Mouse (Mus musculus) kidney, embryonic 14.5 days (tissue): ENCODE measurements around the gene Cacna1e. TPM values are rescaled to one million over a fixed set of nuclear protein-coding genes. Genes with fewer than 3 reads are reported as not detected.

Source experiments
- ATAC-seq: fragments of 200-750 bp; cut with Nextera tagmentation; 2 replicates; pipeline ENCODE4 v1.8.0; 2017; ENCODE audit warnings: moderate number of reproducible peaks, mild to moderate bottlenecking, moderate TSS enrichment, moderate library complexity; ENCODE audit not compliant: low FRiP score, low TSS enrichment
- H3K27ac ChIP-seq: fragments of 300-500 bp; sonication (generic); 2 replicates; pipeline ENCODE4 v1.5.1; 2014; ENCODE audit warnings: low read depth, mild to moderate bottlenecking, low read length, moderate library complexity, mixed read lengths
- H3K27me3 ChIP-seq: fragments of 300-500 bp; sonication (generic); 2 replicates; pipeline ENCODE4 v1.6.1; 2014; ENCODE audit warnings: mild to moderate bottlenecking, low read length; ENCODE audit not compliant: control insufficient read depth, insufficient read depth
- H3K36me3 ChIP-seq: fragments of 300-500 bp; sonication (generic); 2 replicates; pipeline ENCODE4 v1.6.1; 2014; ENCODE audit warnings: low read length, mixed read lengths; ENCODE audit not compliant: control insufficient read depth, insufficient read depth
- H3K4me1 ChIP-seq: fragments of 300-500 bp; sonication (generic); 2 replicates; pipeline ENCODE4 v1.6.1; 2014; ENCODE audit warnings: low read length, mixed read lengths; ENCODE audit not compliant: control insufficient read depth, insufficient read depth
- H3K4me2 ChIP-seq: fragments of 300-500 bp; sonication (generic); replicated peaks from 2 replicates; pipeline ENCODE4 v1.6.1; 2014; ENCODE audit warnings: low read depth, mild to moderate bottlenecking, low read length
- H3K4me3 ChIP-seq: fragments of 300-500 bp; sonication (generic); 2 replicates; pipeline ENCODE4 v1.5.1; 2014; ENCODE audit warnings: mild to moderate bottlenecking, low read length
- H3K9ac ChIP-seq: fragments of 300-500 bp; sonication (generic); 2 replicates; pipeline ENCODE4 v1.6.1; 2014; ENCODE audit warnings: low read depth, mild to moderate bottlenecking, low read length, moderate library complexity
- H3K9me3 ChIP-seq: fragments of 300-500 bp; sonication (generic); 2 replicates; pipeline ENCODE4 v1.6.1; 2016; ENCODE audit warnings: low read length; ENCODE audit not compliant: control insufficient read depth
- WGBS: fragments of 180-500 bp; shearing (Covaris S2); extraction: QIAGEN DNeasy Blood & Tissue Kit; methylation state at CpG from one replicate; pipeline ENCODE4 v1.1.7; 2014; 5-methylcytosine and 5-hydroxymethylcytosine counted together
- polyA plus RNA-seq: library from polyadenylated mRNA; unstranded; fragments of >200 nt; fragmentation: Nextera tagmentation; extraction: Ambion mirVana; gene quantifications from 2 replicates; pipeline ENCODE4 v1.2.1, GENCODE M21; 2014

Gene Cacna1e
- polyA plus RNA-seq, 1 experiment from 2014 or later: 0.04 TPM

DNA sequence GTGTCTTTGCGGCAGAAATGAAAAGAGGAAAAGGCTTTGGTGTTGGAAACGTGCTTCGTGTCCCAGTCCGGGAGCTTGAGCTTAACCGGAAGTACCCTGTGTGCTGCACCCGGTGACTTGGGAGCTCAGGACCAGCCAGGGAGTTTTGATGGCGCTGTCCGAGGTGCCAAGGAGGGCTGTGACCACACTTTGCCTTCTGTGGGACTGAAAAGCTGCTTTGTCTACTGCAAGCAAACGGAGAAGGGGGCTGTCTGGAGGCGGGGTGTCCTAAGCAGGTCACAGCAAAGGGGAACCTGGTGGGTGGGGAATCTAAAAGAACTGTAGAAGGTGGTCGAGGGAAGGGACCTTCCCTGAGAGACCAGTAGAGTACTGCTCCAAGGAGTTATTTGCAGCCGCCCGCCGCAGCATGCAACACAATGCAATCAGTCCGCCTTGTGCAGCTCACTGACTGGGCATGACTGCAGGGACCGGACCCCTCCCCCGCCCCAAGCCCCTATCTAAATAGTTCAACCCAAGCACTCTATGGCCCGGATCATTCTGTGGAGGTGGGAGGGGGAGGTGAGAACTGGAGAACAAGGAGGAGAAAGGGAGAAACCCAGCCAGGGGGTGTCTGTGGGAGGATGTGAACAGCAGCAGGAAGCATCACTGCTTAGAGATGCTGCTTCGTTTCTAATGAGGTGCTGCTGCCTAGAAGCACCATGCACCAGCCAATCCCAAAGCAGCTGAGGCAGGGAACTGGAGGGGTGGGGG, 160.6 kb downstream of the Cacna1e start:
- H3K4me2 ChIP-seq: peak overlapping the region; percentile 11; the same call in 1 of the 2 replicates
- WGBS: 5% methylated on average over 19 of the region's 19 CpGs
- ATAC-seq: 0 out of 2 replicates have a peak, but pooled peaks have one; percentile 54
- H3K4me3 ChIP-seq: no peak overlapping the region
- H3K36me3 ChIP-seq: no peaks in the 10 kb centered on the region
- H3K4me1 ChIP-seq: no peaks in the 10 kb centered on the region
- no peak overlapping the region for H3K27ac ChIP-seq
- no peaks in the 10 kb centered on the region for H3K9me3 ChIP-seq
- no peak overlapping the region for H3K9ac ChIP-seq
- peaks cover 57% of the 10 kb centered on the region for H3K27me3 ChIP-seq

DNA sequence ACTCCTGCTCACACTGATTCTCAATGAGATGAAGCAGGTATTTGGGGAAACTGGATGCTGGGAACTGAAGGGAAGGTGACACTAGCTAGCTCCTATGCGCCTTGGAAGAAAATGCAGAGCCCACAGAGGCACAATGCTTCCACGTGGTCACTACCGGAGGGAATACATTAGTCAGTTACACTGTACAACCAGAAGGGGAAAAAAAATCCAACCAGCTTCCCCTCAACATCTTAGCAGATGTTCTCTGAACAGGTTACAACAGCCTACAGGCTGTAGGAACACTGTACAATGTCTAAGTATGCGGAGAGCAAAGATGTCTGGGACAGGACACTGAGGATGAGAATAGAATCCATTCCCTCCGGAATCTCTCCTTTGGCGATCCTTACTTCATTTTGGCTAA, 161.2 kb downstream of the Cacna1e start:
- no peaks in the 10 kb centered on the region for H3K9me3 ChIP-seq
- no peak overlapping the region for H3K4me3 ChIP-seq
- ATAC-seq: no peak
- H3K4me2 ChIP-seq: peak overlapping the region; percentile 11; the same call in 1 of the 2 replicates
- no peak overlapping the region for H3K27ac ChIP-seq
- H3K4me1 ChIP-seq: no peaks in the 10 kb centered on the region
- H3K9ac ChIP-seq: no peak overlapping the region
- peaks cover 56% of the 10 kb centered on the region for H3K27me3 ChIP-seq
- 50% methylated on average over 6 of the region's 6 CpGs for WGBS
- H3K36me3 ChIP-seq: no peaks in the 10 kb centered on the region

DNA sequence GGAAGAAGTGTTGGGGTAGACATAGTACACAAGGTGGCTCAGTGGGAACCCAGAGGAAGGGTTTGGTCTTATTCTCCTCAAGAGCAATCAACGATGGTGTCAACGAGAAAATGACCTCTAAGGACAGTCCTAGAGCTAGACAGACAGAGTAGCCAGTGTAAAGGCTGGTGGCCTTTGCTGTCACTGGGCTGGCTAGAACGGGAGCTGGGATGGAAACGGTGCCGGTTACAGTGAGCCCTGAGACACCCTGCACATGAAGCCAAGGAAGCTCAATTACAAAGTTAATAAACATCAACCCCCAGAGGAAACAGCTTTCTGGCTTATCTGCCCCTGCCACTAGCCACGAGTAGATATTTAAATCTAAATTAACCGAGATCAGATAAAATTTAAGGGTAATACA, 168.7 kb downstream of the Cacna1e start:
- WGBS: 62% methylated on average over 7 of the region's 7 CpGs

DNA sequence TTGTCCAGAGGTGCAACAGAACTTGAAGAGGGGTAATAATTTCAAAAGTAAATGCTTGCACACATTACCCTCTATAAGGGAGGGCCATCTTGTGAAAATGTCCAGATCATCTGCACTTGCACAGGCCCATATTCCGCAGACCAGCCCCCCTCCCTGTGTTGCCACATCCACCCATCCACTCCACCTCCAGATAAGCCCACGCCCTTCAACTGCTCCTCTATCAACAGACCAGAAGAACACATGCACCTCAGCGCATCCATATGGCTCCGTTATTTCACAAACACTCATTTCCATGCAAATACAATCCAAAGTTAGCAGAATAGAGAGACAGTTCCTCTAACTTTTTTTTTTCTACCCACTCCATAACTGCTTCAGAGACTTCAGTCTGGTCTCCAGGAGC, 171.6 kb downstream of the Cacna1e start:
- H3K4me3 ChIP-seq: no peak overlapping the region
- 87% methylated on average over 4 of the region's 4 CpGs for WGBS
- no peaks in the 10 kb centered on the region for H3K4me1 ChIP-seq
- H3K9me3 ChIP-seq: no peaks in the 10 kb centered on the region
- no peak overlapping the region for H3K27ac ChIP-seq
- H3K9ac ChIP-seq: no peak overlapping the region
- H3K27me3 ChIP-seq: no peaks in the 10 kb centered on the region
- H3K4me2 ChIP-seq: no peak overlapping the region
- no peaks in the 10 kb centered on the region for H3K36me3 ChIP-seq
- no peak for ATAC-seq

More for the DNA sequence above, 168.7 kb downstream of the Cacna1e start:
- ATAC-seq: no peak
- Histone ChIP-seq H3K4me3 (no peak overlapping the region), H3K36me3 (no peaks in the 10 kb centered on the region), H3K4me1 (no peaks in the 10 kb centered on the region), H3K27me3 (no peaks in the 10 kb centered on the region; the same call in none of the 2 replicates), H3K9ac (no peak overlapping the region), H3K27ac (no peak overlapping the region), H3K9me3 (no peaks in the 10 kb centered on the region), H3K4me2 (no peak overlapping the region)

DNA sequence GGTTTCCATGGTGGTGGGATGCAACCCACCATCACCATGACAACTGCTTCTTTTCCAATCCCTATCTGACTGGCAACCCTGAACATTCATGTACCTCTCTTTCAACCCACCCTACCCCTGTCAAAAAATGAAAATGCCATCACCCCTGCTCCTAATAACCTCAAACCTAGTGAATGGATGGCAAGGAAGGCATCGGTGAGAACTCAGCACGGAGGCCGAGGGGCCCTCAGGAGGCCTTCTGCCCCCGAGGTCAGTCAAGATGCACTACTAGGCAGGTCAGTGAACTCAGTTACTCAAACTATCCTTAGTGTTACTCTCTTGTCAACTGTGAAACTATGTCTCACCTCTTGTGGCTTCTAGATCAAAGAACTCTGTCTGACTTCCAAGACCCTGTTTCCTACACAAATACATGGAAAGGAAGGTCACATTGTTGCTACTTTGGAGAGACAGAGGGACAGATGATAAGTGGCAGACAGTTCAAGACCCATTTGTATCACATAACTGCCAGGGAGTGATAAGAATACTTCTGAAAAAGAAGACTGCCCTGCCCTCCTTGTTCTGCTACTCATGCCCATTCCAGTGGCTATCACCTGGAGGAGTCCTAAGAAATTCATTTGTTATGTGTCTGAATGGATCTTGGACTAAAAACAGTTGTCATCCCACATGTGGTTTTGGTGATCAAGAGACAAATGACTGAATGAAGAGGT, 176.6 kb downstream of the Cacna1e start:
- no peak overlapping the region for H3K4me3 ChIP-seq
- H3K27ac ChIP-seq: no peak overlapping the region
- no peaks in the 10 kb centered on the region for H3K36me3 ChIP-seq
- no peaks in the 10 kb centered on the region for H3K4me1 ChIP-seq
- no peak overlapping the region for H3K4me2 ChIP-seq
- no peaks in the 10 kb centered on the region for H3K27me3 ChIP-seq
- H3K9ac ChIP-seq: no peak overlapping the region
- ATAC-seq: no peak
- 66% methylated on average over 4 of the region's 4 CpGs for WGBS
- no peaks in the 10 kb centered on the region for H3K9me3 ChIP-seq

DNA sequence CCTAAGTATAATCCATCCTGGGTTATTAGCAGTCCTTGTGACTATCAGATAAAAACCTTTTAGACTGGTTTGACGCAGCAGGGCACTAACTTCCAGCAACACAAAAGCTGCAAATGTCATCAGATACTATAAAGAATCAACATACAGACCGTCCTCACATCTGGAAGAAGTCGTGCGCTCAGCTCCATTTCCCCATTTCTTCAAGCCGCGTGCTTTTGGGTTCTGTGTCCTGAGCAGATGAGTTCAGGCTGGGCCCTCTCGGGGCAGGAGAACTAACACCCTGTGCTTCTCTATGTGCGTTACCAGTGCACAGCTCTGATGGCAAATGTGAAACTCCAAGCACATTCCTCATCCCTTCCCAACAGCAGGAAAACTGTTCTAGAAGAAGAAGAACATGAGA, 177.3 kb downstream of the Cacna1e start:
- no peaks in the 10 kb centered on the region for H3K27me3 ChIP-seq
- no peak overlapping the region for H3K9ac ChIP-seq
- no peaks in the 10 kb centered on the region for H3K36me3 ChIP-seq
- no peak overlapping the region for H3K27ac ChIP-seq
- WGBS: 53% methylated on average over 8 of the region's 8 CpGs
- ATAC-seq: no peak
- no peak overlapping the region for H3K4me2 ChIP-seq
- no peaks in the 10 kb centered on the region for H3K4me1 ChIP-seq
- H3K9me3 ChIP-seq: no peaks in the 10 kb centered on the region
- no peak overlapping the region for H3K4me3 ChIP-seq

DNA sequence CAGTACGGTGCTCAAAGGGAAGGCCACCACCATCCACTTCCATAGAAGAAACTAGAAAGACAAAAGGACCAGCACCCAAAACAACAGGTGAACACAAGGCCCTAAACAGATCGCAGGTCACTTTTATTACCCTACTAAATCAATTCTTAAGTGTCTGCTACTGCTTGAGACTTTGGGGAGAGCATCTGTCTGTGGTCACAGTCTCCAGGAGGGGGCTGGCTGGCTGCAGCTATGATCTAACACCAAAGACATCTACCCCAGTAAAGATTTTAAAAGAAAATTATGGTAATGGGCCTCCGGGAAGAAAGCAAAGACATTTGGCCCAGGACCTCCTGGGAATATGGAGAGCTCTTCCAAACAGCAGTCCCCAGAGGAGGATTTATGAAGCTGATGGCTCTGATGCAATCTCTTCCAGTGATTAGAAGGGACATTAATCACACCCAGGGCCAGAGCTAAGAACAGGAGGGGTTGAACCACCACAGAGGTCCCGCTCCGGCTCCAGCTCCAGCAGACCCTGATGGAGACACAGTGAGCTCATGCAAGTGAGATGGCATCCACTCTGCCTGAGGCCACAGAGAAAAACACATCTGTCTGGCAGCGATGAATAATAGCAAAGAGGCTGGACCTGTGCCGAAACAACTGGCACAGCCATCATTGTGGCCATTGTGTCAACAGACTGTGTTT, 178.3 kb downstream of the Cacna1e start:
- Histone ChIP-seq H3K27ac (no peak overlapping the region), H3K4me3 (no peak overlapping the region), H3K4me2 (no peak overlapping the region), H3K9ac (no peak overlapping the region), H3K9me3 (no peaks in the 10 kb centered on the region), H3K27me3 (no peaks in the 10 kb centered on the region), H3K36me3 (no peaks in the 10 kb centered on the region), H3K4me1 (no peaks in the 10 kb centered on the region)
- whole genome bisulfite sequencing: 23% methylated on average over 7 of the region's 7 CpGs
- peak; percentile 77; the same call in 1 of the 2 replicates for ATAC-seq

DNA sequence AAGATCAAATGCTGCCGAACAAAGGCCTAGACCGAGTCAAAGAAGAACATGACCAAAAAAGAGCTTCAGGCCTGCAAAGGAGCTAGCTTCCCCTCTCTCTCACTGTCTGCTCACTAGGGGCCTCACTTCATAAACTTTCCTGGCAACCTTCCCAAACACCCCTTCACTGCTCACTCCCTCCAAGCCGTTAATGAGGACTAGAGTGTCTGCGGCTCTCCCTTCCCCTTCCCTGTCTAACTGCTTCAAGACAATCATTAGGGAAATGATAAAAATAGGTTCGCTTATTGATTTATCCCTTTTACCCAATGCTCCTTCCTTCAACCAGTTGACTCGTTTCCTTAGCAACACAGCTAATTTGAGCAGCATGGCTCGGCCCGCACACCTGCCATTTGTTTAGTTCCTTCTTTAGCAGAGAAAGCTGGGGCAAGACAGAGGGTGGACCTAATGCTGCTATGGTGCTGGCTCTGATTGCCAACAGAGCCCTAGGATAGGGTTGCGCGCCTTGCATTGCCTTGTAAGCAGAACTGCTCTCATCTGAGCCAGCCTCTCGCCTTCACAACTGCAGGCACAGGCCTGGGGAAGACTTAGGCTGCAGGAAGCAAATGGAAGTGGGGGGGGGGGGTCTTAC, 179.6 kb downstream of the Cacna1e start:
- no peak overlapping the region for H3K4me2 ChIP-seq
- peak; percentile 57; the same call in 1 of the 2 replicates for ATAC-seq
- WGBS: 35% methylated on average over 11 of the region's 11 CpGs

More for the DNA sequence above, 179.6 kb downstream of the Cacna1e start:
- Histone ChIP-seq H3K27ac (no peak overlapping the region), H3K27me3 (no peaks in the 10 kb centered on the region), H3K36me3 (no peaks in the 10 kb centered on the region), H3K9ac (no peak overlapping the region), H3K4me3 (no peak overlapping the region), H3K4me1 (no peaks in the 10 kb centered on the region), H3K9me3 (no peaks in the 10 kb centered on the region)
